Mouse (Mus musculus): ENCODE data around the gene Olfr56.
"Not testable (repeated sequence)": the region's sequence is repeated elsewhere in the genome, so short reads cannot be mapped to it uniquely, and the experiment has no call there.

Gene Olfr56

GRCm38 (mm10) chr11:49168839-49169611, 190.3 kb downstream of the Olfr56 start:
- DNase-seq (ENCODE audit: low spot score in 2 of 2): no peak

GRCm38 (mm10) chr11:49170576-49170975, 191.9 kb downstream of the Olfr56 start:
- DNase-seq (ENCODE audit: low spot score in 2 of 2): no peak

- no peak for DNase-seq (ENCODE audit: low spot score in 2 of 2)
Observed at GRCm38 (mm10) chr11:49175345-49175744, 196.7 kb downstream of the Olfr56 start.

DNA sequence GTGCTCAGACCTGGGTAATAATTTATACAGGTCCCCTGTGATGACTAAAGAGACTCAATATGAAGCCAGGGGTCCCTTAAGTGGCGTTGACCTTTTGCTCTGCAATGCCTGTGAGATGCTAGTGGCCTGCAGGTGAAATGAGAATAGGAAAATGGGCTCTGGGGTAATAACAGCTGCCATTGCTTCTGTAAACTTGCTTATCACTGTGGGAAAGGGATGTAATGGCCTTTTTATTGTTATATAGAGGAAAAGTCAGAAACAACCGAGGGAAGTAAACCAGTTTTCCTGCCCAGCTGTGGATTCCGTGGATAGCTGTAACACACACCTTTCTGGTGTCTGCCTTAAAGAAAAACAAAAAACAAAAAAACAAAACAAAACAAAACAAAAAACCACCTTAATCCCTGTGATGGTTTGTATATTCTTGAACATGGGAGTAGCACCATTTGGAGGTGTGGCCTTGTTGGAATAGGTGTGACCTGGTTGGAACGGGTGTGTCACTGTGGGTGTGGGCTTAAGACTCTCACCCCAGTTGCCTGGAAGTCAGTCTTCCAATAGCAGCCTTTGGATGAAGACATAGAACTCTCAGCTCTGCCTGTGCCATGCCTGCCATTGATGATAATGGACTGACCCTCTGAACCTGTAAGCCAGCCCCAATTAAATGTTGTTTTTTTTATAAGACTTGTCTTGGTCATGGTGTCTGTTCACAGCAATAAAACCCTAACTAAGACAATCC, 197.5 kb downstream of the Olfr56 start:
- DNase-seq (ENCODE audit: low spot score in 2 of 2): not testable (repeated sequence)

- DNase-seq (ENCODE audit: low spot score in 2 of 2): no peak
Observed at GRCm38 (mm10) chr11:49183172-49183571, 204.5 kb downstream of the Olfr56 start.
